Mouse (Mus musculus): ENCODE results near the gene Mpzl2.
"Not testable (repeated sequence)": the region's sequence is repeated elsewhere in the genome, so short reads cannot be mapped to it uniquely, and the experiment has no call there.

Mpzl2 gene

DNA sequence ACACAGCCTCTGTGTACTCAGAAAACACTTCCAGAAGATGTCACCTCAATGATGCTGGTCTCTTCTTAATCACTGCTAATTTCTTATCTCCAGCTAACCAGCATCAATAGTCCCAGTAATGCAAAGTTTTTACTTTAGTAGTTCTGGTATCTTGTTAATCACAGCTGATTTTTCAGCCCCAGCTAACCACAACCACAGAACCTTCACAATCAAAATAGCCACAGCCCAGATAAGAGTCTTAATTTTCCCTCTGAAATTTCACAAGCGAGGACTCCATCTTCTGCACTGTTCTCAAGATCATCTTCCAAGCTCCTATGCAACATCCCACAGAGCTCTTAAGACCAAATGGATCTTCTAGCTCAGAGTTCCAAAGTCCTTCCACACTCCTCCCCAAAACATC lies 1.8 kb upstream of the Mpzl2 start:
- DNase-seq: not testable (repeated sequence)

DNA sequence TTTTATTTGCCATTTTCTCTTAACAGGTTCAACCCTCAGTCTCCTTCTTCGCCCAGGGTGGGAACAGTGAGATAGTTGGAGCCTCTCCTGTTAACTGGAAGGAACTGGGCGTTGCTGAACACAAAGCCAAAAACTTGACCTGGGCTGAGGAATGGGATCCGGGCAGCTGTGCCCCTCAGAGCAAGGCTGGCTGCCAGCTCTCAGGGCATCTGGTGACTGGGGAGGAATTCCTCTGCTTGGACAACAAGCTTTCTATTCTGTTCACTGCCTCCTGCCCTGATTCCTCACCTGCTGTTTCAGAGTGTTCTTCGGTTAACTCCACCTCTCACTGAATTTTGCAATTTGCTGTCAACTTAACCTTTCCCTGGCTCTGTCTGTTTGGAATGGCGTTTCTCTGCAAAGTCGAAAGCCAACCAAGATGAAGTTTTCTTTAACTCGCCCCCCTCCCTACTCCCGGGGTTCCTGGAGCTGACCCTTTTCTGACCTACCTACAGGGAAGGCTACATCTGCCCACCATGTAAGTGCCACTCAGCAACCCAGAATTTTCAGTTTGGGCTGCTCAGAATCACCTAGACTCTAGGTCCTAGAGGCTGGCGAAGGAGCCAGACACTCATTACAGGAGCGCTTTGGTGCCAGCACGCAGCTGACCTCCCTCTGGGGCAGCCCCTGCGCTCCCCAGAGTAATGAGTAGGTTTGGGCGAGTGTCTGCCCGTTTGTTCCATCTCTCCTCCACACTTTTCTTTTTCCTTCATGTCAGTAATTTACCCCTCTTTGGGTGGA lies 657 bp downstream of the Mpzl2 start:
- no peak for DNase-seq

GRCm38 (mm10) chr9:45041131-45041838 lies 1.7 kb downstream of the Mpzl2 start:
- DNase-seq: peak; percentile 15

DNA sequence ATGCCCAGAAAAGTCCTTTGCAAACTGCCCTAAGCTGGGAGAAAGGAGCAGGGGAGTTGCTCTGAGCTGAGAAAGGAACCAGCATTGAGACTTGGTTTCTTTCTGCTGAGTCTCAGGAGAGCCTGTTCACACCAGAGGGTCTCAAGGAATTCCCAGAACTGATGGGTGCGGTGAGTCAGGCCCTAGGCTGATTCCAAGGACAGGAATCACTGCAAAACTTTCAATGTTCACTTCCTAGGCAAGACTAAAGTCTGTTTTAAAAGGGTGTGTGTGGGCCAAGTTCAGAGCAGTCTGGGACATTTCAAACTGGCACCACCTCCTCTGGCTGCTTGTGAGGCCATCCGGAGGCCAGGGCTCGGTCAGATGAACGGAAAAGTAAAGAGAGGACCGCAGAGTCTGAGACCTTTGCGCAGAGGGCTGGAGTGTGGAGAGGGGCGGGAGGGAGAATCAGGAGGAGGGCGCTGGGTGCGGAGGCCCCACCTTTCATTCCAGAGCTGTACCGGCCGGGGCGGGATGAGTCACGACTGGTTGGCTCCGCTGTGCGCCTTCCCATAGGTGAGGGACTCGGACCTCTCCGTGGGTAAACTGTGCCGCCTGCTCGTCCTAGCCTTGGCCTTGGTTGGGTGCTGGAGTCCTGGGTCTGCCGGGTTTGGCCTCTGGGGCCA lies 2.6 kb downstream of the Mpzl2 start:
- DNase-seq: no peak

DNA sequence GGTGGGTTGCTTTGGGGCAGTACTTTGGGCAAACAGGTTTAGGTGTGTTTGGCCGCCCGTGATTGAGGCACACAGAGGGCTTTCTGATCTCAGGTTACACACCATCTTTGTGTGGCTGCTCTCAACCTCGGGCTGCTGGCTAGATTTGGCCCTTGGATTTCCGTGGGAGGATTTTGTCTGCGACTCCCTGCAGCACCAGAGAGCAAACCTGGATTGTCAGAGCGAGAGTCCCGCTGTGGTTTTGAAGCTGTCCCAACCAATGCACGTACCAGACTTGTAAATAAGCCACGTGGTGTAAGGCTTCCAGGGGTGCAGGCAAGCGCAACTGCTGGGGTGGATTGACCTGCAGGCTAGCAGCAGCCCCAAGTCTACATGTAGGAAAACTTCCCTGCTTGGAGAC lies 3.3 kb downstream of the Mpzl2 start:
- DNase-seq: no peak

GRCm38 (mm10) chr9:45046973-45047372 lies 7.4 kb downstream of the Mpzl2 start:
- no peak for DNase-seq

GRCm38 (mm10) chr9:45048511-45048910 lies 8.9 kb downstream of the Mpzl2 start:
- DNase-seq: peak; percentile 56

GRCm38 (mm10) chr9:45049731-45050130 lies 10.1 kb downstream of the Mpzl2 start:
- DNase-seq: no peak

GRCm38 (mm10) chr9:45050301-45050700 lies 10.7 kb downstream of the Mpzl2 start:
- DNase-seq: no peak

- DNase-seq: peak; percentile 97
Measured at GRCm38 (mm10) chr9:45055082-45055713, 15.6 kb downstream of the Mpzl2 start, which contains the start of gene Mpzl3. Gene Mpzl3, plus strand, starts transcription at chr9:45055186.

DNA sequence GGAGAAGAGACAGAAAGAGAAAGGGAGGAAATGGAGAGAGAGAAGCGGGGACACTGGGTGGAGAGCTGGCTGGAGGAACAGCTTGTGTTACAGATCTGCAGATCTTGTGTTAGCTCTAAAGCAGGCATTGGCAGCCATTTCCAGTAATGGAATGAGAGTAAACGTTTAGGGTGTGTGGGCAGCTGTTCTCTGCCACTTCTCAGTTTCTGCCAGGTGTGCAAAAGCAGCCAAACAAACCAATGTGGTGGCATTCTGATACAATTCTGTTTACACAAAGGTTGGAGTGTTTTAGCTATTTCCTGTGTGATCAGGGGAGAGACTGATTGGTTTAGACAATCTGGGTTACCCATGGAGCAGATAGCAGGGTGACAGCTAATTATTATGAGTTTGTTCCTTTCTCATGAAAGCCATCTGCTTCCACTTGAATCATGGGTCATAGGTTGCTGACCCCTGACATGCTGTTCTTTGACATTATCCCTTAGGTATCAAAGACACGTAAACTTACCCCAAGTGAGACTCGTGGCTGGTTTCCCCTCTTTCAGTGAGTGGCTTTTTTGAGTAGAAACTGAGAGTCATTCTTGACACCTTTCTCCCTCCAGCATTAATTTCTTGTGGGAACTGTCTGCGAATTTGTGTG lies 18.8 kb downstream of the Mpzl2 start:
- DNase-seq: no peak

DNA sequence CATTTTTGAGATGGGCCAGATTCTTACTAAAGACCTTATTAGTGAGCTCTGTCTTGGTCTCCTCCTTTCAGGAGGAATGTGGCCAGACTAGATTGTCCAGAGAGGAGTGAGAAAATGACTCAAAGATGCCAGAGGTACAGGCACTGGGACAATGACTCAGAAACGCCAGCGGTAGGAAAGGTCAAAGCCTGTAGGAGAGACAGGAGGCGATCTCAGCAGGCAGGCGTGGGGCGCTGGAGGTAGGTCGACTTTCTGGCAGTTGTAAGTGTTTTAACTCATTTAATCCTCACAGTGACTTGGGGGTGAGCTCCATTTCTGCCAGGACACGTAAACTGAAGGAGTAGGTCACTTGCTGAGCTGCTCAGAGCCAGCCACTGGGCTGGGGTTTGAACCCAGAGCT lies 20.6 kb downstream of the Mpzl2 start:
- DNase-seq: no peak

DNA sequence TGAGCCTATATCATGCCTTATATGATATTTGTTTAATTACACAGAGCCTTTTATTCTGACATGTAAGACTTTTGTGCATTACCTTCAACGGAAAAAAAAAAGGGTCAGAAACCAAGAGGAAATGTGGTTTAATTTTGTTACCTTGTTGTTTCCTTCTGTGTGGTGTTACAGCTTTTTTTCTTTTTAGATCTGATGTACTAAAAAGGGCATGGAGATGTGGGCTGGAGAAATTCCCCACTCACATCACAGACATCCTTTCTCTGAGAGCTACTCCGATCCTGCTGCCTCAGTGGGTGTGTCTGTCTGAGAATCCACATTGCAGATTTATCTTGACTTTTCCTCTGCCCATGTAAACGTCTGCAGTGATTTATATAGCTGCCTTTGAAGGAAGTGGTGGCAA lies 23.1 kb downstream of the Mpzl2 start:
- no peak for DNase-seq

DNA sequence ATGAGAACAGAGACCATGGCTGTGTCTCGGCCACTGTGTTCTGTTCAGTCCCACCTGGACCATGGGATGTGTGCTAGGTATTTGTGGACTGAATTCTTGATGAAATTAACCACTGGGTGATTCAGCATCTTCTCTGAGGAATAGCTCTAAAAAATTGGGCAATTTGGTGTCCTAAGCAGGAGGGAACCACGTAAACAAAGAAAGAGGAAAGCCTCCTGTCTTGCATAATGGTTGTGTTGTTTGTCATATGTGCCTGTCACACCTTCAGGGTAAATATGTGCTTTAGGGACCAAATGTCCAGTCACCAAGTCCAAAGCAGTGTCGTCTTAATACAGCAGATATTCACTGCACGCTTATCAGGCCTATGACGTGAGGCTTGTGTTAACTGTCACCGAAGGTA lies 24.8 kb downstream of the Mpzl2 start:
- DNase-seq: no peak

- no peak for DNase-seq
Measured at GRCm38 (mm10) chr9:45066735-45067134, 27.1 kb downstream of the Mpzl2 start.

GRCm38 (mm10) chr9:45071800-45072199 lies 32.2 kb downstream of the Mpzl2 start:
- DNase-seq: no peak

DNA sequence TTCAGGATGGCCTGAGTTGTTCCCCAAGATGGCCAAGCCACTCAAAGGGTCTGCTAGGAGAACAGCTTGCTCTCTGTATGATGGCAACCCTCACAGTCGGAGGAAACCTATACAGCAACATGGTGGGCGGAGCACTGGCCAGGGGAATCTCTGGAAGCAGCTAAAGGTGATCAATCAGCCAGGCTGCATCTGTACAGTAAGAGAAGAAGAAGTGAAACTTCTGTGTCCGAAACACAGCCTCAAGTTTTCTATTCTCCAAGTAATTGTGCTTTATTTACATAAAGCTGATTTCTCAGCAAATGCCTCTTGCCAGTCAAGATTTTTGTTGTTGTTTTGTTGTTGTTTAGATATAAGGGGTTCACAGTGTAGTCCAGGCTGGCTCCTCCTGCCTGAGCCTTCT lies 38.3 kb downstream of the Mpzl2 start:
- DNase-seq: no peak

- DNase-seq: no peak
Measured at GRCm38 (mm10) chr9:45079011-45079410, 39.4 kb downstream of the Mpzl2 start, which contains the start of gene Jaml. Gene Jaml, plus strand, starts transcription at chr9:45079183.

DNA sequence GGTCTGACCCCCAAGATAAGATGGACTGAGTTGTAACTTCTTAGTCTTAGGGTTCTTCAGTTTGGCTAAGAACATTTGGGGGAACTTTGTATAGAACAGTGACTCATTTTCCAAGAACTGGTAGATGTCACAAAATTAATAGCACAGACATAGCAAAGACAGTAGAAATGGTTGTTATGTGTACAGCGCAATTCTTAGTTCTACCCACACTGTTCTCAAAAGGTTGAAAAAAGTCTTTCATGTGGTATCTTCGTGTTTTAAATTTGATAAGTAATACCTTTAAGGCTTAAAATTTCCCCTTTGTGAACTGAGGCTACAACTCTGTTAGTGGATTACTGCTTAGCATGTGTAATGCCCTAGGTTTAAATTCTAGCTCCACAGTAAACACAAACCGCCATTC lies 43.5 kb downstream of the Mpzl2 start:
- no peak for DNase-seq

DNA sequence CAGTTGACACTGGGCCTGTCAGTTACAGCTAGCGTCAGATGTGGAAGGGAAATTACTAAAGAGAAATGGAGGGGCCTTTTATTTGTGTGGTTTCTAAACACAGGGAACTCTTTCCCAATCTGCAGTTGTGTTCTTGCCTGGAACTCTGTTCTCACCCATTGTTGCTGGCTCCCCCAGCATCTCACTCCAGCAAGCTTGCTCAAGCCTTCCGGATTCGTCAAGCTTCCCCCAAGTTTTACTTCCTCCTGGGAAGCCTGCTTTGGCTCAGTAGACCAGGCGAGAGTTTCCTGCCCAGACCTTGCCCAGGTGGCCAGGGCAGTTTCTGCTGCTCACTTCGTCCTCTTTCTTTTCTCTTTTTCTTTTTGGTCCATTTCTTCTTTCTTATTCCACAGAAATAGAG lies 45.0 kb downstream of the Mpzl2 start:
- no peak for DNase-seq

DNA sequence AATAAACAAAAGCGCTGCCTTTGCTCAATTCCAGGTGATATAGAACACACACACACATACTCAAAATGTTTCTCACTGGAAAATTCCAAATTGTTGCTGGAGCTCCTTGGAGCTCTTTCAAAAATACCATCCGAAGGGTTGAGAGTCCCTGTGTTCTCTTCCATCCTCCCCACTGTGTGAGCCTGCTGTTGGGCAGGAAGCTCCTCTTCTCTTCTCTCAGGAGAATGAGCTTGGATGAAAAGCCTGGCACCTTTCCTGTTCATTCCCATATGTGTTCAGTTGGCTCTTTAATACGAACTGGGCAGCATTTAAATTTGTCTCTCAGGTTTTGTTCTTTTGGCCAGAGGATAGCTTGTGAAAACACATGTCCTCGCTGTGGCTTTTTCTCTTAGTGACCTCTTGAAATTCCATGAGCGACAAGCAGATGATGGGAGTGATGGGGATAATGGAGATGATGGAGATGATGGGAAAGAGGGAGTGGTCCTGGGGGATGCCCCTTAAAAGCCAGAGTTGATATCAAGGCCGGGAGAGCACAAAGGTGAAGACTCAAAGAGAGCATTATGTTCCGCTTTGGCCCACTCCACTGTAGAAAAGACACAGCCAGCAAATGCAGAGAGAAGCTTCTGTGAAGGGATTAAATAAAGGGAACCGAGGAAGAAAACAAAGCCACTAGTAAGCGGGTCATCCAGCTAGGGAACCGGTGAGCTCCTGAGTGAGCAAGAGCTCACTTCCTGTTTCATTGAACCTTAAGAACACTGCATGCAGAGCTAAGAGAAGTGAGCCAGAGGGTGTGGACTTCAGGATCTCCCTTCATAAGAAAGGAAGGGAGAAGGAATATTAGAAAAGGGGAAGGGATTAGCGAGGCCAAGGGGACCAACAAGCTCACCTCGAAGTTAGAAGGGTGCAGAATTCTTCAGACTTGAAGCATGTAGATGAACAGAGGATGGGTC lies 46.4 kb downstream of the Mpzl2 start:
- DNase-seq: peak; percentile 1

DNA sequence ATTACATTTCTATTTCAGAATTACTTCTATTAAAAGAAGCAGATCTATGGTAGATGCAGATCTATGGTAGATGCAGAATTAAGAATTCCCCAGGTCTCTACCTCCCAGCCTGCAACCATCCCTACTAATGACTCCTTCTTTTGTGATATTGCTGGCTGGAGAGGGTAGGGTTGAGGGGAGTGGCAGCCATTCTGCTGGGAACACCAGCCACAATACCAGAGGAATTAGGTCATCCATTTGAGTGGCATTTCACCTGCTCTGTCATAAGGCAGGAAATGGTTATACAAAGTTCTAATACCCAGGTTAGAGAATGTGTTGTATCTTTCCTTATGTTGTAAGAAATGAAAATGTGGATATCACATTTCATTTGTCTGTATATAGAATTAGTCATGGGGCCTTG lies 48.4 kb downstream of the Mpzl2 start:
- DNase-seq: no peak

Measured in retina, postnatal 1 day (tissue).